Mouse (Mus musculus) gastrocnemius, postnatal 25 days (tissue): ENCODE measurements around the gene Sp3. TPM values are rescaled to one million over a fixed set of nuclear protein-coding genes. Genes with fewer than 3 reads are reported as not detected.
"Not testable (repeated sequence)": the region's sequence is repeated elsewhere in the genome, so short reads cannot be mapped to it uniquely, and the experiment has no call there.

Source experiments
- DNase-seq: peaks from one replicate; pipeline ENCODE4 v3.0.0; 2022
- microRNA-seq, 2 experiments: library from miRNA; unstranded; fragments of <30 nt; microRNA quantifications; one replicate each; pipeline ENCODE4 v1.2.0; 2021; ENCODE audit warnings: borderline replicate concordance in 2 of 2
- total RNA-seq, 2 experiments: library from RNA; stranded (reverse); gene quantifications; 1 replicate in 1 of 2; 2 replicates in 1 of 2; pipeline ENCODE4 v1.2.3; 2021

Gene Sp3
- total RNA-seq, 2 experiments from 2014 or later: 19.5 to 20.4 TPM

DNA sequence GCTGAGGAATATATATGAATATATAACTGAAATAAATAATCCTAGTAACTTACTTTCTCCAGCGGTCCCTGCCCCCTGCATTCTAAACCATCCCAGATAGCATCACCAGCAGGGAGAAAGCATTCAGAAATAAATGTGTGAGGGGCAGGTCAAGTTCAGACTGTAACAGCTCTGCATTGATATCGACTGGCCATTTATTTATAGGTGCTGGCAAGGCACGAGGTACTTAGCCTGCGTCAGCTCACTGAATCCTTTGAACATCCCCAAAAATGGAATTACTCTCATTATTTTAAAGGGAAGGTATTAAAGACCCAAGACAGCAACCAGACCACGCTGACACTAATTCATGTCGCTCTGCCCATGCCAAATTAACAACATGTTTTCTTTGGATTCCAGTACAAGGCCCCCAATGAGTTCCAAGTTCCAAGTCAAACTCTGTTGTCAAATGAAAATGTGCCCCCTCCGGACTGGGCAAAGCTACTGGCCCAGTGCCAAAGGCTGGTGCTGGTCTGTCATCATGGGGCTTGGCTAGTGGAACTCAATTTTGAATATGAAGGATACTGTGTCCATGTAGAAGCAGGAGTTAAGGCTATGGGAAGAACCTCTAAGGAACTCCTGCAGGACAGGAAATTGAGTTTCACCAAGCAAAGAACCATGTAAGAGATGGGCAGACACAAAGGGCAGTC lies 64.9 kb downstream of the Sp3 start:
- no peak for DNase-seq

DNA sequence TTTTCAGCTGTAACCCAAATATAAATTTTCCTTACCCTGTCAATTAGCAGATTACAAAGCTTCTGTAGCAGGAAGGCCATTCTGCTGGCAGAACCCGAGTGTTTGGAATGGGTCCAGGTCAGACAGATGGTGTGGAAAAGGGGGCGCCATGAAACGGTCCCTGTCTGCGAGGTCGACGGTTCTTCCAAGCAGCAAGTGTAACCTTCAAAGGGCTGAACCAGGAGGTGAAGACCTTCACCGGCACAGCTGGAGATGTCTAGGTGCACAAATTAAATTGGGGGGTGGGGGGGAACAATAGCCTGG lies 66.8 kb downstream of the Sp3 start:
- no peak for DNase-seq

DNA sequence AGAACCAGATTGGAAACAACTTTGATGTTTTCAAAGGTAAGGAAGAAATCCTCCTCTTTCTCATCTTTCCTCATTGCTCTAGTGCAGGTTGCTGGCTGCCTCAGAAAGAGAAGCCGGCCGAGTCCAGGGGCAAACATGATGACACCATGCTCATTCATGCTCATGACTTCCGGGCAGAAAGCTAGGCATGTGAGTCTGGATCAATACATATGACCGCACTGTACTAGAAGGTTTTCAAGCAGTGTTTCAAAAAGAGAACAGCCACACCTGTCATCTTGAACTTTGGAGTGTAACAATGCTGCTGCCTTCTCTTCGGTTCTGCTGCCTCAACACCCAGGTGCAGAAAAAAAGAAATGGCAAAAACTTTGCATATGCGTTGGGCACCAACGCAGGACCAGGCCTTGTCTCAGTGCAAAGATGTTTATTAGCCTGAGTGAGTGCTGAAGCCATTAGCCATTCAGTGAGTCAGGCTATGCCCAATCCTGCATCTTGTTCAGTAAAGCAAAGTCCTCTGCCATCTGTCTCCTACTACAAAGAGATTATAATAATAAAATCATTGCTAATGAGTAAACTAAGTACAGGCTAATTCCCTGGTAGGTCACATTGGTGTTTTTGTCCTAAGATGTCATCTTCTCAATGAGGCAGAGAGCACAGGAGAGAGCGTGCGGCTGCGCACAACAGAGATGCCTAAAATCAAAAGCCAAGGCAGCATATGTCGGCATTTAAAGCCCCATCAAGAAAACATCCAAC lies 67.4 kb downstream of the Sp3 start:
- DNase-seq: no peak

DNA sequence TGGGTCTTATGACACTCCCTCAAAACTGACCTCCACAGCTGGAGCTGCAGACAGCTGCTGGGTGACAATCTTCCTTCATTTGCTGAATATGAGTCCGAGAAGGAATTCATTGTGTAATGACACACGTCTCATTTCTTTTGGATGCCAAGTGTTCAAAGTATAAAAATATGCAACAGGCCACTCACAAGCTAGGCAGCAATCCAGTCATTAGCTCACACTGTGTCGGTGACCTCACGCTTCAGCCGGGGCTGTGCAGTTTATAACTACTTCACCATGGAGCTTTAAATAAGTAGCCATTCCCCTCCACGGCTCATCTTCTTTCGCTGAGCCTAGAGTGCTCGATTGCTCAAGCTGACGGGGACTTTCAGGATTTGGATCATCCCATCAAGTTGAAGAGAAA lies 68.7 kb downstream of the Sp3 start:
- DNase-seq: peak; percentile 20

DNA sequence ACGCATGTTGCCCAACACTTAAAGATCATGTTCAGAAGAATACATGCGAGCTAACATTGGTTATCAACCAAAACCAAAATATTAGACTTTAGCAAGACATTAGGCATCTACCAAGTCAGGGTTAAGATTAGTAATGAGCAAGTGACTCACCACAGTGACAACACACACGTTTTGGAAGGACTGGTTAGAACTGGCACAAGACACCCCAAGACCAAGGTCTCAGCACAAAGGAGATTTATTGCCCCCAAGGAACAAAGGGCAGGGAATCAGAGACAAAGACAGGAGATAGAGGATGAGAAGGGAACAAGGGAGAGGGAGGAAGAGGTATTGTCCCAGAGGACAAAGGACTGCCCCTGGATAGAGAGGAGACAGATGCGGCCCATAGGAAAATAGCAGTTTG lies 71.2 kb downstream of the Sp3 start:
- no peak for DNase-seq

DNA sequence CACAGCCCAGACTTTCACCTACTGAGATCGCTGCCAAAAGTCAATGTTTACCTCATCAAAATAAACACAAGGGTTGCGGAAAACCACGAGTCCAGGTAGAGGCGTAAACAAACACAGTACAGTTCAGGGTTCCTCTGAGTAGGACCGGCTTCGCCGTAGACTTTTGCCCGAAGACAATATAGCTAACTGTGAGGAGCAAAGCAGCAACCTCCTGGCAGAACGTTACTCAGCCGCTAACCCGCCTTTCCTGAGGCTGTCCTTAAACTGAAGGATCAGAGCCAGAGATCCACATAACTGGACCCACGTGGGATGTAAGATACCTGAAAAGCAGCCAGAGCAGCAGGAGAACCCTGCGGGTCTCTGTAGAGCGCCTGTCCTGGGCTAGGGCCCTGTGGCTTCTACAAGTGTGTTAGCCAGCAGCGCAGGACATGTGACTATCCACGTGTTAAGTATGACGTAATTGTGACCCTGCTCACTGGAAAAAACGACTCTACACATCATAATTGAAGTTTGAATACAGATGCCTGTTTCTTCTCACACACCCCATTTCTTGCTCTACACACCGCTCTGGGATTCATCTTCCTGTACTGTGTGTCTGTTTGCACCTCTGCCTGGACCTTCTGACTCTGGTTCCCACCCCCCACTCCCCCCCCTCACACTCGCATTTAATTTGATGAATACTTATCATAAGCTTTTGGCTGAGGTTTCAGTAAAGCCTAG lies 71.9 kb downstream of the Sp3 start:
- DNase-seq: no peak

DNA sequence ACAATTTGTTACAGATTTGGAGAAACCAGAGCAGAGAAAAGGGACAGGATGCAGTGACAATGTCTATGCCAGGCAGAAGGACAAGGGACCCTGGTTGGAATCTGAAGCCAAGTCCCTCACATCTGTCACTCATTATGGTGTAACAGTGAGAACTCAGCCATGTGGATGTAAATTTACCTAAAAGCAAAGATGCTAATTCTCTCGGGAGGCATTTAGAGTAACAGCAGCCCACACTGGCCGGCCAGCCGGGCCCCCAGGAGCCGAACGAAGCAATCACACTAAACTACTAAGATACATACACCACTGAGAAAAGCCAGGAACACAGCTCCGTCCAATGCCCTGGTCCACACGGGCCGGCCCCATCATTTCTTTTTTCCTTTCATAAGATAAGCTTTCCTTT lies 73.5 kb downstream of the Sp3 start:
- DNase-seq: no peak

DNA sequence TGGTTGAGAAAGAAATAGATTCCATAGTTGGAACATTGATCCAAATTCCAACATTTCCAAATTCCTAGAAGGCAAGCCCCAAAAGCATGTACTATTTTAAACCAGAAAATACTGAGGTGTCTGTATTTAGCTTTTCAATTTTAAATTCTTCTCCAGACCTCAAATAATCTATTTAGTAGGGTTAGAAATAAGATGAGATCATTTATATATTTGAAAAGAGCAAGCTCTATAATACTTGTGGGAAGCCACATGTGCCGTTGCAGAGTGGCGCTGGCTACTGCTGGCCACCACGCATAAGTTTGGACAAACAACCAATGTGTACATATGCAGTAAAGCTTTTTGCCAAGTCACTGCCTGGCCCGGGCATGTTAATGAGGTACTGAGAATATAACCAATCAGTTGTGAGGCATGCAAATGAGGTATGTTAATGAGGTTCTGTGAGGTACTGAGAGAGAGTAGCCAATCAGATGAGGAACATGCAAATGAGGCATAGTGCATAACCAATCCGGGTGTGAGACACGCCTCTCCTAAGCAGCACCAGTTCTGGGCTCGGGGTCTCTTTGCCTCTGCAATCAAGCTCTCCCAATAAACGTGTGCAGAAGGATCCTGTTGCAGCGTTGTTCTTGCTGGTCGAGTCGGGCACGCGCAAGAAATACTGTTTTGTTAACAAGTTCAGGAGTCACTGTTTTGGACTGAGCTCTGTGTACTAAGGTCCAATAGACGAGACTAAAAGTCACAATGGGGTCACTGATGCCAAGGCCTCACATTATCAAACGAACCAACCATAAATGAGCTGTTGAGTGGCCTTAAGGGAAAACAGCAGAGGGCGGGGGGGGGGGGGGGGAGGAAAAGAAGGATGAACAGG lies 77.2 kb downstream of the Sp3 start:
- not testable (repeated sequence) for DNase-seq

DNA sequence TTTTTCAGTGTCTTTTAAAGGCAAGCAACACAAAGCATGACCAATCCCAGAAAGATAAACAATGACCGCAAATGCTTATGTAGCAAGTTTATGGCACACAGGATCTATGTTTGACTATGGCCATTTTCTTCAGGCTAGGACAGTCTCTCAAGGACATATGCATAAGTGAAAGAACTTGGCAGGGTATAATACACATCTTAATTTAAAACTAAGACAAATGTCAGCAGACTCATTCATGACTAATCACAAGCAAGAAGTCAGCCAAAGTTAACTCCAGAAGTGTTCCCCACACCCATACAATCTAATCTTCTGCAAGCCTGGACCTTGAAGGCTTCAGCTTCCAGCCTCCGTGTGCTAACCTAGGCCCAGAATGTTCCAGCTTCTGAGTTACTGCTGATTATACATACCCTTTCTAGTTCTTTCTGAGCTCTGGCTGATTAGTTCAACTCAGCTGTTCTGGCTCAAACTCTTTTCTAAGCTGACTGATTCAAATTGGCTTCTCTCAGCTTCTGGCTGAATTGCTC lies 81.4 kb downstream of the Sp3 start:
- no peak for DNase-seq

DNA sequence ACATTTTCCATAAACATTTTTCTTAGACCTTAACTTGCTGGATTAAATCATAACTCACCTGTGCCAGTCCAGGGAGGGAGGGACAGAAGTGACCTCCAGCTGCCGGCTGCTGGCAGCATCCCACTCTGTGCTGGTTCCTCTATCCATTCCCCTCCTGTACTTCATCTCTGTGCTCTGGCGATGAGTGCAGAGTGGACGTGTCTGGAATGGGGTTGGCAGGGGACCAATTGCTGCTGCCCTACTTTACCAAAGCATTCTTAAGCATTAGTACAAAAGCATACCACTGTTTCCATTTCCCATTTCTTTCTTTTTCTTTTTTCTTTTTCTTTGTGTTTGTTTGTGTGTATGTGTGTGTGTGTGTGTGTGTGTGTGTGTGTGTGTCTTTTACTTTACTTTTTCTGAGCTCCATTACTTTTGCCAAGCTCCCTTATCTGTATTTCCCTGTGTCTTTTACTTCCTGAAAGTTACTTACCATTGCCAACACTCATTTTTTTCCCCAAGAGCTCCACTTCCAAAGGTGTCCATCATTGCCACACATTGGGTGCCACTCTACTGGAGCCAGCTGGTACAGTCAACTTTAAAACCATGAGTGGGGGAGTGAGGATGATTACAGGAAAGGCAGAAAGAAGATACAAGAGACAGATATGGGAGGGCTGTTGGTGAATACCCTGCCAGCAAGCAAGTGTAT lies 82.0 kb downstream of the Sp3 start:
- DNase-seq: no peak

DNA sequence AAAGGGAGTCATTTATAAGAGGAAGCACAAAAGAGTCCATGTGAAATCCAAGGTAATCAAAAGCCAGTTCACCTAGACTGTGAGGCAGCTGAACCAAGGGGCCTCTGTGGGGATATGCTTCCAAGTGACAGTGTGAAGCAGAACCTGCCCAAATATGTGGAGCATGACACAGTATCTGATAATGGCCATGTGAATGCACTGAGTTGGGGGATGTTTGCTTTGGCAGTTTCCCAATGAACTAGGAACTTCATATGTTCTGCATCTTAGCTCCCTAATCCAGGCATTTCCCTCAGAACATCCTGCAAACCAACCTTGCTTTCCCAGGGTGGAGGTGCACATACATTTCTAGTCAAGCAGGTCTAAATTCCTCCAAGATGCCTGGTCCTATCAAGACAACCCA lies 90.4 kb downstream of the Sp3 start:
- DNase-seq: no peak

Small RNA genes within 50 kb of the gene (microRNA-seq; reads per million reads assigned to microRNA genes)
- 0 reads per million in 2 experiments for gene Gm25960

Other genes starting within 250 kb of the Sp3 start
- gene Gm11084, start 6.3 kb upstream of the Sp3 start, total RNA-seq: not detected
- 10 to 100 TPM; 66.1 to 68.9 TPM for gene Ola1, start 238.5 kb upstream of the Sp3 start, total RNA-seq